In the genomic region with DNA sequence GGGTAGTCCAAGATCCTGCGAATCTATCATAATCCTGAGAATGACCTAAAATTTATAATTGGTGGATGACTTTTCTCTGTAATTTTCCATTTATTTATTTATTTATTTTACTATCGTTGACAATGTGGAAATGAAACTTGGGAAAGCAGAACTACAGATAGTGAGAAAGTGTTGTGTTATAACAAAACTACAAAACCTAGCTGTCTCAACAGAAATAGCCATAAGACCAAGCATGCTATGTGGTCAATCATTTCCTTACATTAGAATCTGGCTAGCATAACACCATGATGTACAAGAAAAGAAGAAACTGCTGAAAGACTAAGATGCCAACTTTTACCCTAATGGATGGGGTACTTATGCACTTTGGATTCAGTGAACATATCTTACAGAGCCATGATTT, we compare ENCODE assay signal across 31 mouse cellular contexts.
DNase-seq lines count a peak whose midpoint lies in the region; ATAC-seq lines count a peak whose summit lies in the region.
"Had no signal": no experiment of that assay in that cellular context is flagged by ENCODE, and none has a peak within 500 bp of the region (broad histone marks: within the 10 kb centered on the region; RNA-seq: fewer than 3 reads in every experiment).

No protein-coding gene starts in this region.

- no peak overlapping the region for H3K27ac ChIP-seq in midbrain, embryonic 11.5 days (ENCODE audit: low read depth, low read length)
- no peak overlapping the region for H3K27ac ChIP-seq in midbrain, embryonic 14.5 days (replicated peaks; ENCODE audit: low read depth, low read length)
- H3K27ac ChIP-seq in kidney, embryonic 14.5 days (ENCODE audit: low read depth, low read length) = no peak overlapping the region
- H3K27ac ChIP-seq: embryonic facial prominence, embryonic 10.5 days; embryonic facial prominence, embryonic 13.5 days; forebrain, embryonic 10.5 days; forebrain, embryonic 13.5 days; heart, embryonic 15.5 days; hindbrain, embryonic 10.5 days; hindbrain, embryonic 13.5 days had no signal

- H3K9me3 ChIP-seq in midbrain, embryonic 11.5 days (ENCODE audit: control insufficient read depth, low read length) = no peaks in the 10 kb centered on the region
- no peaks in the 10 kb centered on the region for H3K9me3 ChIP-seq in midbrain, embryonic 14.5 days (ENCODE audit: control insufficient read depth, low read length)
- no peaks in the 10 kb centered on the region for H3K9me3 ChIP-seq in kidney, embryonic 14.5 days (ENCODE audit: control insufficient read depth, low read length)
- H3K9me3 ChIP-seq: embryonic facial prominence, embryonic 10.5 days; embryonic facial prominence, embryonic 13.5 days; forebrain, embryonic 10.5 days; forebrain, embryonic 13.5 days; heart, embryonic 12.5 days; heart, embryonic 15.5 days; hindbrain, embryonic 10.5 days; hindbrain, embryonic 13.5 days had no signal

- ATAC-seq in midbrain, embryonic 11.5 days (ENCODE audit: low FRiP score) = no peak
- ATAC-seq in midbrain, embryonic 14.5 days (ENCODE audit: low FRiP score, low TSS enrichment) = no peak
- peak; percentile 79 for ATAC-seq in granulocyte monocyte progenitor cell, adult 5-6 weeks (replicated peaks; ENCODE audit: poor library complexity, severe bottlenecking)
- peak; percentile 65 for ATAC-seq in megakaryocyte progenitor cell, adult 5-6 weeks (replicated peaks; ENCODE audit: poor library complexity)
- no peak for ATAC-seq in erythroid progenitor cell, adult 5-6 weeks (replicated peaks; ENCODE audit: low FRiP score, poor library complexity, severe bottlenecking)
- no peak for ATAC-seq in kidney, embryonic 14.5 days (ENCODE audit: low FRiP score, low TSS enrichment)
- ATAC-seq: activated CD4-positive, CD25-positive, alpha-beta regulatory T cell, adult 4 months; CD4-positive, CD25-positive, alpha-beta regulatory T cell, adult 4 months; forebrain, embryonic 13.5 days; forebrain, embryonic 16.5 days; hindbrain, embryonic 16.5 days; inflammation-experienced regulatory T-cells, adult 6 months; intestine, embryonic 16.5 days had no signal

- no peak overlapping the region for H3K4me2 ChIP-seq in midbrain, embryonic 11.5 days
- H3K4me2 ChIP-seq in midbrain, embryonic 14.5 days (ENCODE audit: low read length) = no peak overlapping the region
- no peak overlapping the region for H3K4me2 ChIP-seq in kidney, embryonic 14.5 days (replicated peaks; ENCODE audit: low read depth, low read length)
- H3K4me2 ChIP-seq: embryonic facial prominence, embryonic 13.5 days; forebrain, embryonic 13.5 days; heart, embryonic 12.5 days; heart, embryonic 15.5 days; hindbrain, embryonic 13.5 days had no signal

- H3K4me1 ChIP-seq in midbrain, embryonic 11.5 days (ENCODE audit: control insufficient read depth, insufficient read depth, low read length) = no peaks in the 10 kb centered on the region
- no peaks in the 10 kb centered on the region for H3K4me1 ChIP-seq in midbrain, embryonic 14.5 days (ENCODE audit: control insufficient read depth, insufficient read depth, low read length)
- no peaks in the 10 kb centered on the region for H3K4me1 ChIP-seq in kidney, embryonic 14.5 days (ENCODE audit: control insufficient read depth, insufficient read depth, low read length)
- H3K4me1 ChIP-seq: embryonic facial prominence, embryonic 10.5 days; embryonic facial prominence, embryonic 13.5 days; forebrain, embryonic 10.5 days; forebrain, embryonic 13.5 days; heart, embryonic 12.5 days; heart, embryonic 15.5 days; hindbrain, embryonic 10.5 days; hindbrain, embryonic 13.5 days had no signal

- no peak overlapping the region for H3K9ac ChIP-seq in midbrain, embryonic 11.5 days (ENCODE audit: low read length)
- no peak overlapping the region for H3K9ac ChIP-seq in midbrain, embryonic 14.5 days (replicated peaks; ENCODE audit: low read length)
- H3K9ac ChIP-seq in kidney, embryonic 14.5 days (ENCODE audit: low read depth, low read length) = no peak overlapping the region
- H3K9ac ChIP-seq: embryonic facial prominence, embryonic 13.5 days; forebrain, embryonic 13.5 days; heart, embryonic 12.5 days; heart, embryonic 15.5 days; hindbrain, embryonic 13.5 days had no signal

- no peak overlapping the region for H3K4me3 ChIP-seq in midbrain, embryonic 11.5 days (ENCODE audit: low read depth, low read length)
- no peak overlapping the region for H3K4me3 ChIP-seq in midbrain, embryonic 14.5 days (replicated peaks; ENCODE audit: low read depth, low read length)
- no peak overlapping the region for H3K4me3 ChIP-seq in kidney, embryonic 14.5 days (ENCODE audit: low read length)
- H3K4me3 ChIP-seq: embryonic facial prominence, embryonic 10.5 days; embryonic facial prominence, embryonic 13.5 days; erythroblast, embryonic 14.5 days; forebrain, embryonic 10.5 days; forebrain, embryonic 13.5 days; heart, embryonic 12.5 days; heart, embryonic 15.5 days; hindbrain, embryonic 10.5 days; hindbrain, embryonic 13.5 days had no signal

- WGBS in midbrain, embryonic 11.5 days = 87% methylated on average over 2 of the region's 2 CpGs
- over 99% methylated on average over 2 of the region's 2 CpGs for WGBS in midbrain, embryonic 14.5 days
- WGBS in kidney, embryonic 14.5 days = 89% methylated on average over 2 of the region's 2 CpGs

- H3K27me3 ChIP-seq in midbrain, embryonic 11.5 days (ENCODE audit: control insufficient read depth, insufficient read depth, low read length) = no peaks in the 10 kb centered on the region
- H3K27me3 ChIP-seq in midbrain, embryonic 14.5 days (ENCODE audit: control insufficient read depth, insufficient read depth, low read length) = no peaks in the 10 kb centered on the region
- H3K27me3 ChIP-seq in kidney, embryonic 14.5 days (ENCODE audit: control insufficient read depth, insufficient read depth, low read length) = no peaks in the 10 kb centered on the region
- H3K27me3 ChIP-seq: embryonic facial prominence, embryonic 13.5 days; forebrain, embryonic 13.5 days; heart, embryonic 12.5 days; heart, embryonic 15.5 days; hindbrain, embryonic 13.5 days had no signal

- no peaks in the 10 kb centered on the region for H3K36me3 ChIP-seq in midbrain, embryonic 11.5 days (ENCODE audit: control insufficient read depth, insufficient read depth, low read length)
- no peaks in the 10 kb centered on the region for H3K36me3 ChIP-seq in midbrain, embryonic 14.5 days (ENCODE audit: control insufficient read depth, insufficient read depth, low read length)
- H3K36me3 ChIP-seq in kidney, embryonic 14.5 days (ENCODE audit: control insufficient read depth, insufficient read depth, low read length) = no peaks in the 10 kb centered on the region
- H3K36me3 ChIP-seq: embryonic facial prominence, embryonic 10.5 days; embryonic facial prominence, embryonic 13.5 days; forebrain, embryonic 10.5 days; heart, embryonic 12.5 days; heart, embryonic 15.5 days; hindbrain, embryonic 10.5 days; hindbrain, embryonic 13.5 days had no signal

- DNase-seq in midbrain, embryonic 11.5 days (ENCODE audit: low spot score, missing footprints) = peak; percentile 57
- DNase-seq in midbrain, embryonic 14.5 days = no peak
- DNase-seq: adrenal gland, adult 8-10 months; adrenal gland, postnatal 25 days; cerebellum, adult 18-20 months; cerebellum, adult 9-10 months; cerebellum, postnatal 14 days; embryo, embryonic 11 days; gastrocnemius, postnatal 10 days; heart, adult 18-20 months; heart, postnatal 10 days; heart, postnatal 36 days had no signal

Comparison
In these comparisons a context has a peak if more than half of its experiments do, and no peak if none do; other contexts are left out.
1. ATAC-seq: peak in granulocyte monocyte progenitor cell, adult 5-6 weeks (single experiment) and megakaryocyte progenitor cell, adult 5-6 weeks (single experiment); none in midbrain, embryonic 11.5 days (single experiment), midbrain, embryonic 14.5 days (single experiment), erythroid progenitor cell, adult 5-6 weeks (single experiment) and kidney, embryonic 14.5 days (single experiment).